Mouse (Mus musculus) lung, embryonic 16.5 days (tissue): ENCODE measurements at regions not wholly inside any gene's neighbourhood (a gene's known extent, or its start where the extent isn't known, plus 50 kb on each side); places are given as distances from the start of the nearest gene placed in this dataset.

Experiments
- ATAC-seq: fragments of 200-750 bp; cut with Nextera tagmentation; 2 replicates; pipeline ENCODE4 v1.8.0; 2017; ENCODE audit warnings: low read depth, mild to moderate bottlenecking, moderate library complexity
- H3K27ac ChIP-seq: fragments of 300-500 bp; sonication (generic); 2 replicates; pipeline ENCODE4 v1.5.1; 2014; ENCODE audit warnings: mild to moderate bottlenecking, control low read depth, low read length
- H3K27me3 ChIP-seq: fragments of 300-500 bp; sonication (generic); 2 replicates; pipeline ENCODE4 v1.6.1; 2014; ENCODE audit warnings: low read depth, low read length, mixed read lengths; ENCODE audit not compliant: control insufficient read depth, insufficient read depth
- H3K36me3 ChIP-seq: fragments of 300-500 bp; sonication (generic); 2 replicates; pipeline ENCODE4 v1.6.1; 2014; ENCODE audit warnings: low read length; ENCODE audit not compliant: control insufficient read depth, insufficient read depth
- H3K4me1 ChIP-seq: fragments of 300-500 bp; sonication (generic); replicated peaks from 2 replicates; pipeline ENCODE4 v1.6.1; 2014; ENCODE audit warnings: low read length, mixed read lengths; ENCODE audit not compliant: control insufficient read depth, insufficient read depth
- H3K4me2 ChIP-seq: fragments of 300-500 bp; sonication (generic); 2 replicates; pipeline ENCODE4 v1.6.1; 2014; ENCODE audit warnings: low read depth, low read length, control low read depth
- H3K4me3 ChIP-seq: fragments of 300-500 bp; sonication (generic); 2 replicates; pipeline ENCODE4 v1.5.1; 2014; ENCODE audit warnings: mild to moderate bottlenecking, low read length, control low read depth
- H3K9ac ChIP-seq: fragments of 300-500 bp; sonication (generic); 2 replicates; pipeline ENCODE4 v1.6.1; 2014; ENCODE audit warnings: low read length, control low read depth
- H3K9me3 ChIP-seq: fragments of 300-500 bp; sonication (generic); 2 replicates; pipeline ENCODE4 v1.6.1; 2016; ENCODE audit warnings: low read length; ENCODE audit not compliant: control insufficient read depth
- WGBS: fragments of 180-500 bp; shearing (Covaris S2); extraction: QIAGEN DNeasy Blood & Tissue Kit; methylation state at CpG from one replicate; pipeline ENCODE4 v1.1.7; 2014; 5-methylcytosine and 5-hydroxymethylcytosine counted together

GRCm38 (mm10) chr13:51272786-51273185 lies 102.0 kb downstream of the Nxnl2 start:
- no peak for ATAC-seq
- H3K36me3 ChIP-seq: no peaks in the 10 kb centered on the region
- WGBS: 67% methylated on average over 4 of the region's 4 CpGs
- no peak overlapping the region for H3K9ac ChIP-seq
- H3K4me1 ChIP-seq: peaks cover under 1% of the 10 kb centered on the region; the same call in 1 of the 2 replicates
- no peak overlapping the region for H3K4me3 ChIP-seq
- no peaks in the 10 kb centered on the region for H3K27me3 ChIP-seq
- peaks cover 2% of the 10 kb centered on the region; the same call in 1 of the 2 replicates for H3K9me3 ChIP-seq
- no peak overlapping the region for H3K27ac ChIP-seq
- no peak overlapping the region for H3K4me2 ChIP-seq

- ATAC-seq: peak; percentile 90
- Histone ChIP-seq H3K4me3 (no peak overlapping the region), H3K27ac (peak overlapping the region; percentile 70), H3K9me3 (peaks cover 2% of the 10 kb centered on the region; the same call in 1 of the 2 replicates), H3K27me3 (no peaks in the 10 kb centered on the region), H3K4me2 (no peak overlapping the region), H3K4me1 (peaks cover 8% of the 10 kb centered on the region), H3K36me3 (no peaks in the 10 kb centered on the region), H3K9ac (no peak overlapping the region)
- WGBS: 51% methylated on average over 5 of the region's 5 CpGs
Observed at GRCm38 (mm10) chr13:51274639-51275038, 103.8 kb downstream of the Nxnl2 start.

GRCm38 (mm10) chr13:51276601-51277000 lies 105.8 kb downstream of the Nxnl2 start:
- Histone ChIP-seq H3K4me1 (peaks cover 16% of the 10 kb centered on the region), H3K27me3 (no peaks in the 10 kb centered on the region), H3K27ac (no peak overlapping the region), H3K9me3 (no peaks in the 10 kb centered on the region; the same call in 1 of the 2 replicates), H3K4me3 (no peak overlapping the region), H3K36me3 (no peaks in the 10 kb centered on the region), H3K4me2 (no peak overlapping the region), H3K9ac (no peak overlapping the region)
- ATAC-seq: no peak
- WGBS: 81% methylated on average over 7 of the region's 7 CpGs

- Histone ChIP-seq H3K9me3 (no peaks in the 10 kb centered on the region), H3K27me3 (no peaks in the 10 kb centered on the region), H3K36me3 (no peaks in the 10 kb centered on the region), H3K9ac (no peak overlapping the region), H3K4me1 (peaks cover 16% of the 10 kb centered on the region), H3K4me2 (no peak overlapping the region), H3K27ac (no peak overlapping the region), H3K4me3 (no peak overlapping the region)
- ATAC-seq: no peak
- WGBS: 43% methylated on average over 10 of the region's 10 CpGs
Observed at GRCm38 (mm10) chr13:51277515-51277914, 106.7 kb downstream of the Nxnl2 start.

GRCm38 (mm10) chr13:51279642-51280387 lies 109.0 kb downstream of the Nxnl2 start:
- H3K4me1 ChIP-seq: peaks cover 16% of the 10 kb centered on the region
- H3K27me3 ChIP-seq: no peaks in the 10 kb centered on the region
- 22% methylated on average over 8 of the region's 8 CpGs for WGBS
- H3K36me3 ChIP-seq: no peaks in the 10 kb centered on the region
- peak; percentile 90 for ATAC-seq
- no peaks in the 10 kb centered on the region; the same call in 1 of the 2 replicates for H3K9me3 ChIP-seq
- no peak overlapping the region for H3K9ac ChIP-seq
- no peak overlapping the region for H3K4me2 ChIP-seq
- peak overlapping the region; percentile 73 for H3K27ac ChIP-seq
- no peak overlapping the region for H3K4me3 ChIP-seq

- H3K27me3 ChIP-seq: no peaks in the 10 kb centered on the region
- H3K4me2 ChIP-seq: no peak overlapping the region
- ATAC-seq: peak; percentile 58
- no peak overlapping the region for H3K4me3 ChIP-seq
- 37% methylated on average over 8 of the region's 8 CpGs for WGBS
- H3K9me3 ChIP-seq: no peaks in the 10 kb centered on the region; the same call in 1 of the 2 replicates
- no peak overlapping the region for H3K9ac ChIP-seq
- peak overlapping the region; percentile 73 for H3K27ac ChIP-seq
- no peaks in the 10 kb centered on the region for H3K36me3 ChIP-seq
- peaks cover 16% of the 10 kb centered on the region for H3K4me1 ChIP-seq
Observed at GRCm38 (mm10) chr13:51280388-51280753, 109.5 kb downstream of the Nxnl2 start.

GRCm38 (mm10) chr13:51284679-51285078 lies 113.9 kb downstream of the Nxnl2 start:
- no peak for ATAC-seq
- no peak overlapping the region for H3K27ac ChIP-seq
- H3K4me1 ChIP-seq: peaks cover 8% of the 10 kb centered on the region
- H3K36me3 ChIP-seq: no peaks in the 10 kb centered on the region
- H3K27me3 ChIP-seq: no peaks in the 10 kb centered on the region
- H3K9ac ChIP-seq: no peak overlapping the region
- H3K9me3 ChIP-seq: no peaks in the 10 kb centered on the region; the same call in 1 of the 2 replicates
- H3K4me3 ChIP-seq: no peak overlapping the region
- H3K4me2 ChIP-seq: no peak overlapping the region

- Histone ChIP-seq H3K36me3 (no peaks in the 10 kb centered on the region), H3K27ac (no peak overlapping the region), H3K4me2 (no peak overlapping the region), H3K27me3 (no peaks in the 10 kb centered on the region), H3K4me3 (no peak overlapping the region), H3K4me1 (no peaks in the 10 kb centered on the region), H3K9ac (no peak overlapping the region), H3K9me3 (no peaks in the 10 kb centered on the region; the same call in 1 of the 2 replicates)
- ATAC-seq: no peak
- 65% methylated on average over 4 of the region's 4 CpGs for WGBS
Observed at GRCm38 (mm10) chr13:51289442-51289841, 118.6 kb downstream of the Nxnl2 start.

GRCm38 (mm10) chr13:51290021-51290424 lies 118.4 kb upstream of the S1pr3 start:
- Histone ChIP-seq H3K36me3 (no peaks in the 10 kb centered on the region), H3K4me2 (no peak overlapping the region), H3K4me1 (no peaks in the 10 kb centered on the region), H3K27ac (no peak overlapping the region), H3K27me3 (no peaks in the 10 kb centered on the region), H3K9ac (no peak overlapping the region), H3K9me3 (no peaks in the 10 kb centered on the region), H3K4me3 (no peak overlapping the region)
- 78% methylated on average over 7 of the region's 7 CpGs for WGBS
- 0 out of 2 replicates have a peak, but pooled peaks have one; percentile 34 for ATAC-seq
